Mouse (Mus musculus): ENCODE measurements around the gene Nav3. TPM values are rescaled to one million over a fixed set of nuclear protein-coding genes. Genes with fewer than 3 reads are reported as not detected.

Nav3 gene
- total RNA-seq, 2 experiments from 2014 or later: 5.8 TPM

- DNase-seq: no peak
- intact Hi-C loops (cut with DNase I; ENCODE audit: low total_unique reads): no loop called here
Observed at GRCm38 (mm10) chr10:109888355-109889170, 567.4 kb downstream of the Nav3 start.

GRCm38 (mm10) chr10:109887160-109887559, 568.8 kb downstream of the Nav3 start:
- intact Hi-C loops (cut with DNase I; ENCODE audit: low total_unique reads): no loop called here
- DNase-seq: no peak

- DNase-seq: no peak
- intact Hi-C loops (cut with DNase I; ENCODE audit: low total_unique reads): no loop called here
Observed at GRCm38 (mm10) chr10:109876107-109876506, 579.9 kb downstream of the Nav3 start.

DNA sequence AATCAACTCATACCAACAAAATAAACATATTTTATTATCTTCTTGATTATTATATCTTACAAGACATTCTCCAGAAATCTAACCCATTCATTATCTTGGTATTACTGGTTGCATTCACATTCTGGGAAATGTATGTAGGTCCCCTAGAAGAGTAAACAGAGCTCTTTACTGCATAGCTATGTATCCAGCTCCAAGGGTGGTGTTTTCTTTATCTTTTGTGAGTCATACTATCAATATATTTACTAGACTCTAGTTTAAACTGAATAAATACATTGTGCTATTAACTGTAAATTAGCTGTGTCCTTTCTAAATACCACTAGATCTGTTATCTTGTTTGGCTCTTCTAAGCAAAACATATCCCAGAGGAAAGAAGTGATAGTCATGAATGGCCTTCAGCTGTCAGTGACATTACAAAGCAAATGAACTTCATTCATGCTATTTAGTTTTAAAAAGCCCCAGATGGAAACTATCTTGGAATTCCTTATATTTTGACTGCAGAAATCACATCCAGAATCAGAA, 580.6 kb downstream of the Nav3 start:
- no peak for DNase-seq
- intact Hi-C loops (cut with DNase I; ENCODE audit: low total_unique reads): no loop called here

DNA sequence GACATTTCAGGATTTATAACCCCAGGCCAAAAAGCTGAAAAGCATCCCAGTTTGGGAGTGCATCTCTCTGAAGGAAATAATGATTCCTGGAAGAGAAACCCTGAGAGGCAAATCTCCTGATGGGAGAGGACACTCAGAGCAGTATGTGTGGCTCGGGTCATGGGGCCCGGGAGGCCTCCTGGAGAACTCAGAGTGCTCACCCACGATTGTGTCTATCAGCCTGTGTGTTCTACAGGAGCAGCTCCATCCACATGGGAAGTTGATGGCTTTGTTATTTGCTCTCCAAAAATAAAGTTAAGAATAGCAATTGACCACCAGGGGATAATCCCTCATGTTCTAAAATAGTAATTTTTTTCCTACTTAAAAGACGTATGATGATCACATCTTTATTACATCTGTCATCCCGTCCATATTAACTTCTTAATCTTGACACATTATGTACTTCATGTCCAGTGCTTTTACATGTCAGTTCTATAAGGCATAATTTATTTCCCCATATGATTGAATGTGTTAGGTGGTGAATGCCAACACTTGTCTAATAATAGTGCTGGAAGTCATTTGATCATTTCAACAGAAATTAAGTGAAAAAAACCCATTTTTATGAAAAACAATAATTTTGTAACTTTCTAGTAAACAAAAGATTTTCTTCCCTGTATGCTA, 581.2 kb downstream of the Nav3 start:
- intact Hi-C loops (cut with DNase I; ENCODE audit: low total_unique reads): no loop called here
- DNase-seq: no peak

DNA sequence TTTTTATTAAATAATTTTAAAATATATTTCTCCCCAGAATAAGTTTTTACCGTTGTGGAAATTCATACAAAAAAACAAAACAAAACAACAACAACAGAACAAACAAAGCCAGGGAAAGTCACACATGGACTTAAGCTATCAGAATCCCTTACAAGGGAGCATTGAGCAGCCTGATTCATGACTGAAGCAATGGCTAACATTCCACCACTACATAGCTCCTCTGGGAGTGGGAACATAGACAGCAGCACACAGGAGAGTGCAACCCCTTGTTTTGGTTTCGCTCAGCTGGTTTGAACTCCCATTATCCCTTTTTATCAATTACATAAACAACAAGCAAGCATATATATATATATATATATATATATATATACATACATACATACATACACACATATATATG, 589.9 kb downstream of the Nav3 start:
- intact Hi-C loops (cut with DNase I; ENCODE audit: low total_unique reads): no loop called here
- no peak for DNase-seq

GRCm38 (mm10) chr10:109865391-109865790, 590.6 kb downstream of the Nav3 start:
- intact Hi-C loops (cut with DNase I; ENCODE audit: low total_unique reads): no loop called here
- DNase-seq: no peak

DNA sequence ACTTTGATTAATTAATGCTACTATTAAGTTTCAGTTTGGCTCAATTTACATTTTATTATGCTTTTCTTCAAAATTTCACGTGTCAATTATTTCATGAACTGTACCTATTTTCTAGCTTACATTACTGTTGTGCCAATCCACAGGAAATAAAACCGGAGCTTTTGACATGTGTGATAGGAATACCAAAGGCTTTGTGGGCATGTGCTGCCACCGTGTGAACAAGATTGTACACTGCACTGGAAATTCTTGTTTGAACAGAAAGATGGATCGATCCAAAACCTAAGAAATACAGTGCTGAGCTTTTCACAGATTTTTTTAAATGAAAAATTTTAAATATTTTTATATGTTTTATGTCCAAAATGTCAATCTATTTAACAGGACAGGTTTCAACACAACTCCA, 591.3 kb downstream of the Nav3 start:
- no peak for DNase-seq
- intact Hi-C loops (cut with DNase I; ENCODE audit: low total_unique reads): loop anchor here (5.0 kb wide), 1 partner anchor 102 kb away; no protein-coding TSS in a partner anchor

GRCm38 (mm10) chr10:109861275-109861674, 594.7 kb downstream of the Nav3 start:
- intact Hi-C loops (cut with DNase I; ENCODE audit: low total_unique reads): loop anchor here (5.0 kb wide), 1 partner anchor 99 kb away; no protein-coding TSS in a partner anchor
- DNase-seq: no peak

DNA sequence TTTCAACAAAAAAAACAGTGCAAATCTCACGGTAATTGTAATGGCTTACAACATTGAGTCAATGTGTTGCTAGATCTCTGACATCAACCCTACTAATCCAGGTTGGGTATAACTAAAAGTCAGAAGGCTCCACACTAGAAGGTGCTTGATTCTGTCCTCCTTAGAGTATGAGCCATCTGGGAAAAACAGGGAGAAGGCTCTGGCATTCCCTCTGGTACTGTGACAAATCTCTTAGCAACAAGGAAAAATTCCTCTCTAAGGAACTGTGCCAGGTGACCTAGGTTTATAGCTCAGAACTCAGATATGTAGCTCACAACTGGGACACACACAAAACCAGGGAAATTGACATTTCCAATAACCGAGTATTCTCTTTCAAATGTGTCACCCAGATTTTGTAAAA, 597.4 kb downstream of the Nav3 start:
- DNase-seq: no peak
- intact Hi-C loops (cut with DNase I; ENCODE audit: low total_unique reads): no loop called here

DNA sequence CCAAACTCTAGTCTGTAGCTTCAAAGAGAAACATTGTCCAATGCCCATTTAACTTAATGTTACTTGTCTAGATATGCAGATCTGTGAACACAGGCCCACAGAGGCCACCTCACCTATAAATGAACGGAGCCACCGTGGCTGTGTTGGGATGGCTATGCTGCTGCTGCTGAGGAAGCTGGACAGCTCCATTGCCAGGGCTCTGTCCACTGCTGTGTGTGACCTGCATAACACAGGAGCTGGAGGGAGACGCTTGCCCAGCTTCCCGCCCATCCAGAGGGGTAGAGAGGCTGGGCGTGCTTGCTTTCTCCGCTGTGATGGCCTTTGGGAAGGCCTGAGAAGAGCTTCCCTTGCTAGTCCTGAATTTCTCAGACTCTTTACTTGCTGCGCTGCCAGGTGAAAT, 603.6 kb downstream of the Nav3 start:
- peak; percentile 11 for DNase-seq
- intact Hi-C loops (cut with DNase I; ENCODE audit: low total_unique reads): no loop called here

- intact Hi-C loops (cut with DNase I; ENCODE audit: low total_unique reads): no loop called here
- no peak for DNase-seq
Observed at GRCm38 (mm10) chr10:109847631-109848030, 608.4 kb downstream of the Nav3 start.

- intact Hi-C loops (cut with DNase I; ENCODE audit: low total_unique reads): no loop called here
- DNase-seq: no peak
Observed at GRCm38 (mm10) chr10:109843661-109844060, 612.3 kb downstream of the Nav3 start.

DNA sequence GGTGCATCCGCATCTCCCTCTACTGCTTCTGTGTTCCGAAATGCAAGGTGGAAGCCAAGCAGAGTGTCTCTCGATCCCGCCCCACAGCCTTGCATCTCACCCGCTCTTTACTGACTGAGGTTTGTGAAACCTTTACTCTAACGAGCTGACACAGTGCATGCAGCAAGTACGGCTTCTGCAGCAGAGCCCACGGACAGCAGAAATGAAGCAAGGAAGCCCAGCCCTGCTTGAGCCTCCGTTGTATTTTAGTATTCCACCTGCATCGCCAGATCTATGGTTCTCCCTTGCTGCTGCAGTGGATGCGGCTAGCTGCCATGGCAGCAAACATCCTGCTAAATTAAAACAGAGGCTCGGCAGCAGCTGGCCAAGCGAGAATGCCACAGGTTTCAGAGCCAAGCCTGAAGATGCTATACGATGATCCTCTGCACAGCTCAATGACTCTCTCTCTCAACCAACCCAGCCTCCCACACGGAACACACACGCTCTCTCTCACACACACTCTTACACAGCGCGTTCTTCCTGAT, 623.2 kb downstream of the Nav3 start:
- DNase-seq: no peak
- intact Hi-C loops (cut with DNase I; ENCODE audit: low total_unique reads): no loop called here

GRCm38 (mm10) chr10:109806782-109807493, 649.1 kb downstream of the Nav3 start:
- intact Hi-C loops (cut with DNase I; ENCODE audit: low total_unique reads): no loop called here
- DNase-seq: no peak

DNA sequence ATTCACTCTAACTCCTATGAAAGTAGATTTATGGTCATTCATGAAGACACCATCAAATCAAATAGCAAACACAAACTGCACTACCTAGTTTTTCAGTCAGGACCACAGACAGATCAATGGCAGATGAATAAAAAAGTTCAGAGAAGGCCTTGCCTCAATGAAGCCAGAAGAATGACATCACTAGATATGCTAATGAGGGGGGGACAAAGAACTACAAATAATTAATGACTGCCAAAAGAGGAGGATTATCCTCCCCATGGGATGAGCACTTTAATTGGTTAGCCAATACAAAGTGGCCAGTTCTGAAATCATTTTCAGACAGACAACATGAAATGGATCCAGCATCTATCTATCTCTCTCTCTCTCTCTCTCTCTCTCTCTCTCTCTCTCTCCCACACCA, 652.6 kb downstream of the Nav3 start:
- no peak for DNase-seq

DNA sequence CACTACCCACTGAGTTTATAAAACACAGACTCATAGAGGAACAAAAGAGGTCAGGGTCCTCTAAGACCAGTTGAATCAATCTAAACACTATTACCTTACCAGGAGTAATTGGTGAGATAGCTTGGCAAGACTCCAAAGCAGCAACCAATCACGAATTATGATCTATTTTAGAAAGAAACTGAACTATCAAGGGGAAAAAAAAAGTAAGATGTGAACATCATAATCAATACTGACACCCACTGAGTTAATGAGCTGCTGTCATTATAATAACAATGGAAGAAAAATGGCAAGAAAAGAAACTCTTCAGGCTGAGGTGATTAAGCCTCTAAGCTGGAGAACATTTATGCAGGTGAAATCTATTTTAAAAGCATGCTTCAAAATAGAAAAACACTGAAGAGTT, 653.8 kb downstream of the Nav3 start:
- intact Hi-C loops (cut with DNase I; ENCODE audit: low total_unique reads): no loop called here
- DNase-seq: no peak

More for the DNA sequence above, 652.6 kb downstream of the Nav3 start:
- intact Hi-C loops (cut with DNase I; ENCODE audit: low total_unique reads): no loop called here

GRCm38 (mm10) chr10:109799246-109799645, 656.8 kb downstream of the Nav3 start:
- intact Hi-C loops (cut with DNase I; ENCODE audit: low total_unique reads): no loop called here
- no peak for DNase-seq

- intact Hi-C loops (cut with DNase I; ENCODE audit: low total_unique reads): no loop called here
- no peak for DNase-seq
Observed at GRCm38 (mm10) chr10:109796981-109797380, 659.0 kb downstream of the Nav3 start.

GRCm38 (mm10) chr10:109793491-109793890, 662.5 kb downstream of the Nav3 start:
- intact Hi-C loops (cut with DNase I; ENCODE audit: low total_unique reads): no loop called here

More at GRCm38 (mm10) chr10:109793491-109793890, 662.5 kb downstream of the Nav3 start:
- no peak for DNase-seq

Measured in gastrocnemius, postnatal 14 days (tissue).